Mouse (Mus musculus): Measurements from ENCODE around the gene Kctd11. TPM values are rescaled to one million over a fixed set of nuclear protein-coding genes. Genes with fewer than 3 reads are reported as not detected.

The Kctd11 gene
- polyA plus RNA-seq, 1 experiment from 2014 or later: 7.7 TPM

- Histone ChIP-seq H3K27me3 (ENCODE audit: insufficient read depth, low read length) (no peaks in the 10 kb centered on the region), H3K4me3 (replicated peaks; ENCODE audit: low read depth, low read length) (no peak overlapping the region), H3K27ac (no peak overlapping the region), H3K4me2 (ENCODE audit: low read length) (no peak overlapping the region), H3K9ac (ENCODE audit: low read depth, low read length) (no peak overlapping the region), H3K36me3 (ENCODE audit: insufficient read depth, low read length) (peaks cover 30% of the 10 kb centered on the region), H3K4me1 (replicated peaks; ENCODE audit: insufficient read depth, low read length) (peaks cover 9% of the 10 kb centered on the region; the same call in 1 of the 2 replicates), H3K9me3 (replicated peaks; ENCODE audit: low read length) (no peaks in the 10 kb centered on the region)
- ATAC-seq (replicated peaks; ENCODE audit: low FRiP score, low read depth) (no peak), DNase-seq (ENCODE audit: low spot score) (no peak)
- 92% methylated on average over 9 of the region's 9 CpGs for WGBS
- TF ChIP-seq CTCF (IDR thresholded peaks at IDR 0.05; ENCODE audit: low read depth): no peak
These were observed 32.1 kb downstream of the Kctd11 start for GRCm38 (mm10) chr11:69849128-69849527.

GRCm38 (mm10) chr11:69848021-69848420 is 33.2 kb downstream of the Kctd11 start:
- WGBS: 95% methylated on average over 6 of the region's 6 CpGs
- no peak overlapping the region for H3K9ac ChIP-seq (ENCODE audit: low read depth, low read length)
- ATAC-seq (replicated peaks; ENCODE audit: low FRiP score, low read depth): no peak

GRCm38 (mm10) chr11:69846738-69847688 is 34.2 kb downstream of the Kctd11 start:
- peaks cover 28% of the 10 kb centered on the region for H3K36me3 ChIP-seq (ENCODE audit: insufficient read depth, low read length)
- ATAC-seq (replicated peaks; ENCODE audit: low FRiP score, low read depth): peak; percentile 27

More at GRCm38 (mm10) chr11:69848021-69848420, 33.2 kb downstream of the Kctd11 start:
- Histone ChIP-seq H3K9me3 (replicated peaks; ENCODE audit: low read length) (no peaks in the 10 kb centered on the region), H3K36me3 (ENCODE audit: insufficient read depth, low read length) (peaks cover 30% of the 10 kb centered on the region), H3K4me2 (ENCODE audit: low read length) (no peak overlapping the region), H3K4me3 (replicated peaks; ENCODE audit: low read depth, low read length) (no peak overlapping the region), H3K27me3 (ENCODE audit: insufficient read depth, low read length) (no peaks in the 10 kb centered on the region), H3K27ac (no peak overlapping the region), H3K4me1 (replicated peaks; ENCODE audit: insufficient read depth, low read length) (peaks cover 9% of the 10 kb centered on the region; the same call in 1 of the 2 replicates)
- DNase-seq (ENCODE audit: low spot score): no peak
- no peak for TF ChIP-seq CTCF (IDR thresholded peaks at IDR 0.05; ENCODE audit: low read depth)

GRCm38 (mm10) chr11:69846198-69846680 is 35.0 kb downstream of the Kctd11 start, which contains the start of gene Plscr3:
Plscr3 (plus strand) TSS chr11:69846376.
- ATAC-seq (replicated peaks; ENCODE audit: low FRiP score, low read depth): peak; percentile 91
- 0% methylated on average over 37 of the region's 38 CpGs for WGBS
- peak within 1 kb of the TSS; percentile 75 for H3K4me3 ChIP-seq (replicated peaks; ENCODE audit: low read depth, low read length)
- no peaks in the 10 kb centered on the region for H3K27me3 ChIP-seq (ENCODE audit: insufficient read depth, low read length)
- H3K4me2 ChIP-seq (ENCODE audit: low read length): peak within 1 kb of the TSS; percentile 75
- H3K36me3 ChIP-seq (ENCODE audit: insufficient read depth, low read length): peaks cover 20% of the 10 kb centered on the region
- TF ChIP-seq CTCF (IDR thresholded peaks at IDR 0.05; ENCODE audit: low read depth): no peak
- peak within 1 kb of the TSS; percentile 83 for H3K9ac ChIP-seq (ENCODE audit: low read depth, low read length)
- H3K4me1 ChIP-seq (replicated peaks; ENCODE audit: insufficient read depth, low read length): peaks cover 9% of the 10 kb centered on the region; the same call in 1 of the 2 replicates
- DNase-seq (ENCODE audit: low spot score): peak; percentile 97
- H3K9me3 ChIP-seq (replicated peaks; ENCODE audit: low read length): no peaks in the 10 kb centered on the region
- peak within 1 kb of the TSS; percentile 96 for H3K27ac ChIP-seq

More at GRCm38 (mm10) chr11:69846738-69847688, 34.2 kb downstream of the Kctd11 start:
- H3K27ac ChIP-seq: peak overlapping the region; percentile 96
- no peak for TF ChIP-seq CTCF (IDR thresholded peaks at IDR 0.05; ENCODE audit: low read depth)
- peak; percentile 46 for DNase-seq (ENCODE audit: low spot score)
- WGBS: 8% methylated on average over 37 of the region's 37 CpGs
- peak overlapping the region; percentile 83 for H3K9ac ChIP-seq (ENCODE audit: low read depth, low read length)
- H3K27me3 ChIP-seq (ENCODE audit: insufficient read depth, low read length): no peaks in the 10 kb centered on the region
- peak overlapping the region; percentile 75 for H3K4me2 ChIP-seq (ENCODE audit: low read length)
- no peaks in the 10 kb centered on the region for H3K9me3 ChIP-seq (replicated peaks; ENCODE audit: low read length)
- peaks cover 9% of the 10 kb centered on the region; the same call in 1 of the 2 replicates for H3K4me1 ChIP-seq (replicated peaks; ENCODE audit: insufficient read depth, low read length)
- peak overlapping the region; percentile 75 for H3K4me3 ChIP-seq (replicated peaks; ENCODE audit: low read depth, low read length)

- ATAC-seq (replicated peaks; ENCODE audit: low FRiP score, low read depth) (no peak), DNase-seq (ENCODE audit: low spot score) (peak; percentile 54)
- no peak for TF ChIP-seq CTCF (IDR thresholded peaks at IDR 0.05; ENCODE audit: low read depth)
- peaks cover 26% of the 10 kb centered on the region for H3K4me1 ChIP-seq (replicated peaks; ENCODE audit: insufficient read depth, low read length)
- peak overlapping the region; percentile 59 for H3K4me3 ChIP-seq (replicated peaks; ENCODE audit: low read depth, low read length)
- H3K9ac ChIP-seq (ENCODE audit: low read depth, low read length): peak overlapping the region; percentile 75
- H3K36me3 ChIP-seq (ENCODE audit: insufficient read depth, low read length): no peaks in the 10 kb centered on the region
- peak overlapping the region; percentile 93 for H3K27ac ChIP-seq
- 3% methylated on average over 7 of the region's 7 CpGs for WGBS
- no peaks in the 10 kb centered on the region for H3K9me3 ChIP-seq (replicated peaks; ENCODE audit: low read length)
- H3K27me3 ChIP-seq (ENCODE audit: insufficient read depth, low read length): no peaks in the 10 kb centered on the region
- H3K4me2 ChIP-seq (ENCODE audit: low read length): peak overlapping the region; percentile 97
These were observed 42.5 kb downstream of the Kctd11 start for GRCm38 (mm10) chr11:69838714-69839104.

GRCm38 (mm10) chr11:69837952-69838713 is 43.1 kb downstream of the Kctd11 start, which contains the start of gene Tmem256:
Tmem256 (plus strand) TSS chr11:69838514.
- no peak for TF ChIP-seq CTCF (IDR thresholded peaks at IDR 0.05; ENCODE audit: low read depth)
- H3K4me2 ChIP-seq (ENCODE audit: low read length): peak within 1 kb of the TSS; percentile 97
- peaks cover 27% of the 10 kb centered on the region for H3K4me1 ChIP-seq (replicated peaks; ENCODE audit: insufficient read depth, low read length)
- H3K27ac ChIP-seq: peak within 1 kb of the TSS; percentile 93
- H3K9me3 ChIP-seq (replicated peaks; ENCODE audit: low read length): no peaks in the 10 kb centered on the region
- H3K27me3 ChIP-seq (ENCODE audit: insufficient read depth, low read length): no peaks in the 10 kb centered on the region
- no peaks in the 10 kb centered on the region for H3K36me3 ChIP-seq (ENCODE audit: insufficient read depth, low read length)
- ATAC-seq (replicated peaks; ENCODE audit: low FRiP score, low read depth) (peak; percentile 92), DNase-seq (ENCODE audit: low spot score) (peak; percentile 100)
- WGBS: under 1% methylated on average over 34 of the region's 34 CpGs
- peak within 1 kb of the TSS; percentile 75 for H3K9ac ChIP-seq (ENCODE audit: low read depth, low read length)
- peak within 1 kb of the TSS; percentile 59 for H3K4me3 ChIP-seq (replicated peaks; ENCODE audit: low read depth, low read length)
